Mouse (Mus musculus): ENCODE measurements around the gene Fam13c. TPM values are rescaled to one million over a fixed set of nuclear protein-coding genes. Genes with fewer than 3 reads are reported as not detected.

The Fam13c gene
- polyA plus RNA-seq, 1 experiment from 2014 or later = 8.5 TPM

DNA sequence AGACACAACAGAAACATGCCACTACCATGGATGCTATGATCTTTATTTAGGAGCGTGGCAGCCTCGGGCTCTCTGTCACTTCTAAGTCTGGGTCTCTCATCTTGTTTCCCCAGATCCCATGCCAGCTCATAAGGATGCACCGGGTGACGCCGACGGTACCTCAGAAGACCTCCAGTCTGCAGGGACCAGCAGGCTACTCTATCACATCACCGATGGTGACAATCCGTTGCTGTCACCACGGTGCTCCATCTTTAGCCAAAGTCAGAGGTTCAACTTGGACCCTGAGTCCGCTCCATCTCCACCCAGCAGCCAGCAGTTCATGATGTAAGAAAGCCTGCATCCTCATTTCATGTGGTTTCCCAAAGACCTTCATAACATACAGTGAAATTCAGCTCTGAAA lies 94.3 kb downstream of the Fam13c start:
- H3K4me1 ChIP-seq = no peaks in the 10 kb centered on the region
- no peaks in the 10 kb centered on the region for H3K27me3 ChIP-seq (replicated peaks; ENCODE audit: low read depth, poor library complexity, severe bottlenecking)
- no peaks in the 10 kb centered on the region for H3K9me3 ChIP-seq
- no peak for DNase-seq (ENCODE audit: low spot score)
- H3K27ac ChIP-seq (replicated peaks) = no peak overlapping the region
- WGBS = 93% methylated on average over 10 of the region's 10 CpGs
- peaks cover 7% of the 10 kb centered on the region for H3K36me3 ChIP-seq (replicated peaks)
- H3K4me3 ChIP-seq = no peak overlapping the region

DNA sequence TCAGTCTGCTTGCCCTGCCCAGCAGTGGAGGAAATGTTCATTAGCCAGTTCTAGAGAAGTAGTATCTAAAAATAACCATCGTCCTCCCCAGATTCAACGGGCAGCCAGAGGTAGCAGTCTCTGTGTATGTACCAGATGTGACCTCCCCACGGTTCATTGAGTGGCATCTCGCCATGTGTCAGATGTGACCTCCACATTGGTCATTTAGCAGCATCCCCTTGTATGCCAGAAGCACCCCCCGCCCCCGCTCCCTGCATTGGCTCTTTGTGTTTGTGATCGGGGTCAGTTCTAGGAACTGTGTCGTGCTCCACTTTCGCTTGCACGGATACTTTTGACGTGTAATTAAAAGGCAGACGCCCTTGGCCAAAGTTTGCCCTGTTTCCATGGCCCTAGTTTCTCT lies 95.1 kb downstream of the Fam13c start:
- DNase-seq (ENCODE audit: low spot score) = peak; percentile 19
- no peaks in the 10 kb centered on the region for H3K27me3 ChIP-seq (replicated peaks; ENCODE audit: low read depth, poor library complexity, severe bottlenecking)
- H3K36me3 ChIP-seq (replicated peaks) = peaks cover 7% of the 10 kb centered on the region
- H3K4me3 ChIP-seq = no peak overlapping the region
- WGBS = 86% methylated on average over 12 of the region's 12 CpGs
- H3K9me3 ChIP-seq = no peaks in the 10 kb centered on the region
- H3K27ac ChIP-seq (replicated peaks) = no peak overlapping the region
- no peaks in the 10 kb centered on the region for H3K4me1 ChIP-seq

DNA sequence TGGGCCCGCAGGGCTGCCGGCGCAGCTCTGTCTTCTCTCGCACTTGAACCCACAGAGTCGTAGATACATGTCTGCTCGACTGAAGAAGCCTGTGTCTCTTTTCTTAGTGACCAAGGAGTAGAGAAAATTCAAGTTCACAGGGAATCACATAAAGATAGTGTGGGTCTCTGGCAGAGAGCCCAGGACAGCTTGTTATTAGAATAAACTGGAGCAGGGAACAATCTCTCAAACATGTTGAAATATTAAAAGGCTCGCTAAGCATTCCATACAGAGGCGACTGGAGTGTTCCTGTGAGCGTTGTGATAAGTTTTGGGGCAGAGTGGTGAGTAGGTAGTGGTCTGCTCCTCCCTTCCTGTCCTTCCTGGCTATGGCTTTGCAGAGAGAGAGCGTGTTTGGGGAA lies 97.4 kb downstream of the Fam13c start:
- DNase-seq (ENCODE audit: low spot score) = no peak
- H3K36me3 ChIP-seq (replicated peaks) = peaks cover 7% of the 10 kb centered on the region
- no peak overlapping the region for H3K27ac ChIP-seq (replicated peaks)
- no peaks in the 10 kb centered on the region for H3K27me3 ChIP-seq (replicated peaks; ENCODE audit: low read depth, poor library complexity, severe bottlenecking)
- no peak overlapping the region for H3K4me3 ChIP-seq
- no peaks in the 10 kb centered on the region for H3K9me3 ChIP-seq
- WGBS = 94% methylated on average over 10 of the region's 10 CpGs
- no peaks in the 10 kb centered on the region for H3K4me1 ChIP-seq

DNA sequence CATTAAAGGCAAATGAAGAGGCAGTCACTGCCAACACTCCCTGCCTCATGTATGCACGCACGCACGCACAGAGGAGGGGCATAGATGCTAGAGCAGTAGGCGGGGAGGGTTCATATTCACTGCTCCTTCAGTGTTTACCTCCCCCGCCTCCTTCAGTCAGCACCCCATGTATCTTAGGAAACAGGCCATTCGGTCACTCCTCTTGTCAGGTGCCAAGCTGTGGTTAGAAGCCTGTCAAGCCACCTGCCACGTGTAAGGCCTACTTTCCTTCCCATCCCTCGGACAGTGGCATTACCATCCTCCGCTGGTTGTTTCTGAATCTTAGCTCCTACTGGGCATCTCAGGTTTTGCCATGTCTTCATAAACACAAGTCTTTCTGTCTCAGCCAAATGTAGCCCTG lies 99.0 kb downstream of the Fam13c start:
- H3K27ac ChIP-seq (replicated peaks) = no peak overlapping the region
- H3K27me3 ChIP-seq (replicated peaks; ENCODE audit: low read depth, poor library complexity, severe bottlenecking) = no peaks in the 10 kb centered on the region
- DNase-seq (ENCODE audit: low spot score) = no peak
- H3K4me1 ChIP-seq = no peaks in the 10 kb centered on the region
- no peaks in the 10 kb centered on the region for H3K9me3 ChIP-seq
- WGBS = 92% methylated on average over 9 of the region's 9 CpGs
- H3K4me3 ChIP-seq = no peak overlapping the region
- peaks cover 7% of the 10 kb centered on the region for H3K36me3 ChIP-seq (replicated peaks)

DNA sequence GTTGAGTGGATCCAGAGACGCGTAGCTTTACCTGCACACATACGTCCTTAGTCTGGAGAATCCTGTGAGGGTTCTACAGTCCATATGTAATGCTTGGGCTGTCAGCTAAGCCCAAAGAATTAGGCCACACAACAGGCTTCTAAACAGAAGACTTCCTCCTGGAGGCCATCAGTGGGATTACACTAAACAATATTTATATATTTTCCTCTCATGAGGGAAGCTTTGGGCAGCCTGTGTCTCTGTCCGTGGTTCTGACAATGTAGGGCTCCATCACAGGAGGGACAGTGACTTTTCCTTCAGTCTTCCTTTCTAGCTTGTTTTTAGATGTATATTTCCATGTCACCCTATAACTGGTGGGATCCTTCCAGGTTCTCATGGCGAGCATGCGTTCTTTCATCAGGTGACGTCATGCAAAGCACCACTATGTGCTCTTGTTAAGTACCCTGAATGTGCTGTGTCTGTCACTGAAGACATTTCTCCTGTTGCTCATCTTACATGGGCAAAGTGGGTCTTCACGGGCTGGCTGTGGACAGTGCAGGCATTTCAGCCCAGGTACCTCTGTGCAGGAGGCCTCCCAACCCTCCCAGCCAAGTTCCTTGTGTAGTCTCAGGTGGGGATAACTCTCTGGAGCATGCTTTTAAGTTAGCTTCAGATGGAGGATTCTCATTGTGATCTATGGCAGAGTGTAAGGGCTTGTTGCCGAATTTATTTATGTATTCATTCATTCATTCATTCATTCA lies 100.3 kb downstream of the Fam13c start:
- Histone ChIP-seq H3K4me1 (no peaks in the 10 kb centered on the region), H3K4me3 (no peak overlapping the region), H3K27me3 (replicated peaks; ENCODE audit: low read depth, poor library complexity, severe bottlenecking) (no peaks in the 10 kb centered on the region), H3K27ac (replicated peaks) (no peak overlapping the region), H3K9me3 (no peaks in the 10 kb centered on the region), H3K36me3 (replicated peaks) (peaks cover 7% of the 10 kb centered on the region)
- DNase-seq (ENCODE audit: low spot score) = peak; percentile 38
- 82% methylated on average over 9 of the region's 9 CpGs for WGBS

DNA sequence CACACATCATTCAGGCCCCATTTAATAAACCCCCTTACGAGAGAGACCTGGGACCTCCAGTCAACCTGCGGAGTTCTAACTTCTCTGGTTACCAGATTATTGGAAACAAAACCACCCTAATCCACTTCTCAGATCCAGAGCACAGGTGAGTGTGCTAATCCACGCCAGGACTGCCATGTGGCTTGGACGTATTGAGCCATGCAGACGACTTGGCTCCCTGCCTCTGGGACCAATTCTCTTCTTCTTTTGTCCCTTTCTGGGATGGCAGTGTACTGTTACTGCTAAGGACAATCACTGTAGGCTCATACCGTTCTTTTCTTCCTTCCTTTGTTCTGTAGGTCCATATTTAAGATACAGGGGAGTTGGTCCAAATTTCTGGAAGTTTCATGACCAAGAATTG lies 102.6 kb downstream of the Fam13c start:
- 76% methylated on average over 6 of the region's 6 CpGs for WGBS
- Histone ChIP-seq H3K27ac (replicated peaks) (no peak overlapping the region), H3K27me3 (replicated peaks; ENCODE audit: low read depth, poor library complexity, severe bottlenecking) (no peaks in the 10 kb centered on the region), H3K4me3 (no peak overlapping the region), H3K4me1 (no peaks in the 10 kb centered on the region), H3K9me3 (no peaks in the 10 kb centered on the region), H3K36me3 (replicated peaks) (peaks cover under 1% of the 10 kb centered on the region; the same call in 1 of the 2 replicates)
- no peak for DNase-seq (ENCODE audit: low spot score)

DNA sequence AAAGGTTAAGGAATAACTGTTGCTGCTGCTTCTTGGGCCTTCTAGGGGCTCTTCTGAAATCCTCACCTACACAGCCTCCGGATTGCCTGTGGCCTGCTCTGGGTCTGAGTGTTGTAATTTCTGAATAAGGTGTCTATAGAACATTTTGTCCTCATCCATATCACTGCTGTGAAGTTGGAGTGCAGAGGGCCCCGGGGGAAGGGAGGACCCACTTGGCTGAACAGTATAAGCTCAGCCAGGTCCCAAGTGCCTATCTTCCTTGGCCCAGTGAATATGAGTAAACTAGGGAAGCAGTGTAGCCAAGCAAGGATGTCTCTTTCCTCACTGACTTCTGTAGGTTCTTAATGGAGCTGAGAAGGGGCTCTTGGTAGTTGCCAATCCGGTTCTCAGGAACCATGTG lies 112.2 kb downstream of the Fam13c start:
- peaks cover 24% of the 10 kb centered on the region; the same call in 1 of the 2 replicates for H3K36me3 ChIP-seq (replicated peaks)

DNA sequence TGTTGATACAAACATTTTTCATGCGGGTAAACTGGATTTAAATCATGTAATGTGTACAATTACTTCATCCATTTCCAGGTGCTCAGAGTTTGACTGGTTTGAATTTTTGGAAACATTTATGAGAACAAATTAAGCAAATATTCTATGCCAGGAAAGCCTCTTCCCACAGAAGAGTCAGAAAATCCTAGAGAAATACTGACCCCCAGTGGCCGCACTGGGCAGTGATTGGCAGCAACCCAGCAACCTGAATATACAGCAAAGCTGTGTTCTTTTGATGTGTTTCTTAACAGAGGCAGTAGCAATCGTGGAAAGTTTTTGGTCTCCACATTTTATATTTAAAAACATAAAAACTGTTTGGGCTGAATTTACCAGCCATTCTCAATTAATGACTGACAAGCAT lies 123.4 kb downstream of the Fam13c start:
- peak; percentile 78 for DNase-seq (ENCODE audit: low spot score)
- Histone ChIP-seq H3K4me1 (no peaks in the 10 kb centered on the region), H3K36me3 (replicated peaks) (0 out of 2 replicates have a peak, but pooled peaks cover 3% of the 10 kb centered on the region), H3K9me3 (no peaks in the 10 kb centered on the region), H3K27me3 (replicated peaks; ENCODE audit: low read depth, poor library complexity, severe bottlenecking) (no peaks in the 10 kb centered on the region), H3K4me3 (no peak overlapping the region), H3K27ac (replicated peaks) (no peak overlapping the region)
- 30% methylated on average over 3 of the region's 3 CpGs for WGBS

More for the DNA sequence above, 112.2 kb downstream of the Fam13c start:
- WGBS = 91% methylated on average over 3 of the region's 3 CpGs
- Histone ChIP-seq H3K4me3 (no peak overlapping the region), H3K27ac (replicated peaks) (no peak overlapping the region), H3K27me3 (replicated peaks; ENCODE audit: low read depth, poor library complexity, severe bottlenecking) (no peaks in the 10 kb centered on the region), H3K9me3 (no peaks in the 10 kb centered on the region), H3K4me1 (no peaks in the 10 kb centered on the region)
- no peak for DNase-seq (ENCODE audit: low spot score)

DNA sequence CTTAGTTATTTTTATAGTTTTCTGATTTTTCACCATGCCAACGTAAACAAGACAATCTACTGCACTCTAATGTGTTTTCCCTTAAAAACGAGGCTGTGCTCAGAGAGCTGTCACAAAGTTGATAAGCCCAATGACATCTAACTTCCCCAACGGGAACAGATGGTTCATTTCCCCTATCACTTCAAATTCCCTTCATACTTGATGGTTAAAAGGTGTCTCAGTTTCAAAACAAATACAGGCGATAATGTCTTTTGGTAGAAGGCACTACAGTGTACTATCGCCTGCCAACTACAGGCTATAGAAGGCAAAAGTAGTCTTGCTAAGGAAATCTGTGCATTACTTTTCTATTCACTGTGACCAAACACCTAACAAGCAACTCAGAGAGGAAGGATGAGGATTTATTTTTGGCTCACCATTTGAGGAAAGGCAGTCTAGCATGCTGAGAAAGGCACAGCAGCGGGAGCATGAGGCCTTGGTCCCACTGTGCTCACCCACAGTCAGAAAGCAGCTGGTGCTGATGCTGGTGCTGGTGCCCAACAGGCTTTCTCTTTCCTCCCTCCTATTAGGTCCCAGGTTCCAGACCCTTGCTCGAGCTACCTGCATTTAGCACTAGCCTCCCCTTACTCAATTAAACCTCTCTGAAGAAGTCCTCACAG lies 141.4 kb downstream of the Fam13c start:
- WGBS = 69% methylated on average over 7 of the region's 7 CpGs
- no peaks in the 10 kb centered on the region for H3K9me3 ChIP-seq
- H3K4me3 ChIP-seq = no peak overlapping the region
- H3K27me3 ChIP-seq (replicated peaks; ENCODE audit: low read depth, poor library complexity, severe bottlenecking) = no peaks in the 10 kb centered on the region
- H3K27ac ChIP-seq (replicated peaks) = no peak overlapping the region
- H3K36me3 ChIP-seq (replicated peaks) = no peaks in the 10 kb centered on the region
- DNase-seq (ENCODE audit: low spot score) = no peak
- no peaks in the 10 kb centered on the region for H3K4me1 ChIP-seq

DNA sequence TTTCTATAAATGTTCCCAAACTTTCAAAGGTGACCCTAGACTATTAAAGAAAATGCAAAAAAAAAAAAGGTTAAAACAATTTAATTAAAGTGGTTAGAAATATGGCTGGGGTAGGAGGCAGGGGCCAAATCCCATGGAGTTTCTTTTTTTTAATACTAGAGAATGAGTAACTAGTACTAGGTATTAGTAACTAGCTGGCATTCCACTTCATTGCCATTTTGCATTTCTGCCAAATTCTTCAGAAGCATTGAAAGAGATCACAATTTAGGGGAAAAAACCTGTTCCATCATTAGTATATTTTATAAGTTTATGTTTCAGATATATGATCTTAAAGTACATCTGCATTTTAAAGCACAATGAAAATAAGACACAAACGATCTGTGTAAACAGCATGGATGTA lies 143.9 kb downstream of the Fam13c start:
- WGBS = 95% methylated on average over 1 of the region's 1 CpGs
- H3K4me1 ChIP-seq = peaks cover 4% of the 10 kb centered on the region; the same call in 1 of the 2 replicates
- H3K27ac ChIP-seq (replicated peaks) = no peak overlapping the region
- H3K27me3 ChIP-seq (replicated peaks; ENCODE audit: low read depth, poor library complexity, severe bottlenecking) = no peaks in the 10 kb centered on the region
- H3K36me3 ChIP-seq (replicated peaks) = no peaks in the 10 kb centered on the region
- H3K4me3 ChIP-seq = no peak overlapping the region
- H3K9me3 ChIP-seq = no peaks in the 10 kb centered on the region
- no peak for DNase-seq (ENCODE audit: low spot score)

DNA sequence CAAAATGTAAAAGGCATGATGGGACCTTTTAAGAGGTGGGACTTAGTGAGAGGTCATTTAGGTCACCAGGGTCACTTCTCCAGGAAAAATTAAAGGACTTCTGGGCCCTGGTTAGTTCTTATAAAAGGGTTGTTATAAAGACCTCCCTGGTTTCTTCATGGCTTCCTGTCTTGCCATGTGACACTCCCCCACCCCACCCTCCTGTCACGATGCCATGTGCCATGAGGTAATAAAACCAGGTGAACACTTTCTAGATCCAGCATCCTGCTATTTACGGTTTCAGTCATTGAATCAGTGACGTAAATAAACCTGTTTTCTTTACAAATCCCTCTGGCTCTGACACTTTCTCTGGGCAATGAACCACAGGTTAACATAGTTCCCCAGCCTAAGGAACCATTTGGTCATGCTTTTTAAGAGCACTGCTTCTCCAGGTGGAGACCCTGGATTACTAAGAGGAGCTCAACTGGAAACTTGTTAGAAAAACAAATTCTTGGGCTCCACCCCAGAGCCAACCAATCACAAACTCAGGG lies 146.7 kb downstream of the Fam13c start:
- no peaks in the 10 kb centered on the region for H3K9me3 ChIP-seq
- H3K4me3 ChIP-seq = no peak overlapping the region
- H3K27me3 ChIP-seq (replicated peaks; ENCODE audit: low read depth, poor library complexity, severe bottlenecking) = no peaks in the 10 kb centered on the region
- no peak overlapping the region for H3K27ac ChIP-seq (replicated peaks)
- 78% methylated on average over 3 of the region's 3 CpGs for WGBS
- no peaks in the 10 kb centered on the region for H3K36me3 ChIP-seq (replicated peaks)
- H3K4me1 ChIP-seq = peaks cover 4% of the 10 kb centered on the region; the same call in 1 of the 2 replicates
- no peak for DNase-seq (ENCODE audit: low spot score)

DNA sequence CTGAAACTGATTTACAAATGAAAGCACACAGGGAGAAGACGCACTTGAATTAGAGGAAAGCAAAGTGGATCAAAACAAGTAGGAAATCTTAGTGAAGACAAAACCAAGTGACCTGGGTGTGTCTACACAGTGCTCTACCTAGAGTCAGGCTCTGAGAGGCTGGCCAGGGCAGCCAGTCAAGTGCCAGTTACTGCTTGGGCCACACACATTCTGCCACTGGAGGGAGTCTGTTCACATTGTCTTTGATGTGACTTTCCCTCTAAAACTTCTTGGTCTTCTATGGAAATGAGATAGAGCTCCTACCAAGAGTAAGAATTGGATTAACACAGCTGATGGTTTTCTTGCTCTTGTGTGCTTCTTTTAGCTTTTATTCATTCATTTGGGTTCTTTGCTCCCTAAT lies 153.7 kb downstream of the Fam13c start:
- 51% methylated on average over 1 of the region's 1 CpGs for WGBS
- H3K4me3 ChIP-seq = no peak overlapping the region
- H3K4me1 ChIP-seq = peaks cover 7% of the 10 kb centered on the region
- no peaks in the 10 kb centered on the region for H3K9me3 ChIP-seq
- no peak for DNase-seq (ENCODE audit: low spot score)
- peaks cover 15% of the 10 kb centered on the region for H3K27me3 ChIP-seq (replicated peaks; ENCODE audit: low read depth, poor library complexity, severe bottlenecking)
- no peak overlapping the region for H3K27ac ChIP-seq (replicated peaks)
- H3K36me3 ChIP-seq (replicated peaks) = no peaks in the 10 kb centered on the region

DNA sequence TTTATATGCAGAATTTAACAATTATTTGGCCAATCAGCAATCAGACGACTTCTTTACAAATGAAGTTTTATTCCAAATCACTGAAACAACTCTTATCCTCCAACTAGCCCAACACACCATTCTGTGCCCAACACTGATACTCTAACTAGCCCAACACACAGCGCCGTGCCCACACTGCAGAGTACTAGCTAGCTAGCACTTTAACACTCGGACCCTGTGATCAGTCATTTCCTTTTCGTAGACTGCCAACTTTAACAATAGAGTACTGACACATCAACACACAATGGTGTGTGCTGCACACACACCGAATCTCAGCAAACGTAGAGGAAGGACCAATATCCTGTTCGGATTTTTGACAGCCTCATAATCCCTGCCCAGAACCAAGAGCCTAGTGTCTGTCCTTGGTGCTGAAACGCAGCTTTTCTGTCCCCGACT lies 157.8 kb downstream of the Fam13c start:
- H3K36me3 ChIP-seq (replicated peaks) = no peaks in the 10 kb centered on the region
- WGBS = 22% methylated on average over 10 of the region's 10 CpGs
- DNase-seq (ENCODE audit: low spot score) = no peak

More for the DNA sequence above, 157.8 kb downstream of the Fam13c start:
- peaks cover 46% of the 10 kb centered on the region for H3K27me3 ChIP-seq (replicated peaks; ENCODE audit: low read depth, poor library complexity, severe bottlenecking)
- peak overlapping the region; percentile 78 for H3K4me3 ChIP-seq
- no peak overlapping the region for H3K27ac ChIP-seq (replicated peaks)
- H3K9me3 ChIP-seq = no peaks in the 10 kb centered on the region
- peaks cover 17% of the 10 kb centered on the region for H3K4me1 ChIP-seq
